Mouse (Mus musculus) neural tube, embryonic 11.5 days (tissue): ENCODE measurements at regions not wholly inside any gene's neighbourhood (a gene's known extent, or its start where the extent isn't known, plus 50 kb on each side); places are given as distances from the start of the nearest gene placed in this dataset.

Experiments used
- ATAC-seq: fragments of 200-750 bp; cut with Nextera tagmentation; 2 replicates; pipeline ENCODE4 v1.8.0; 2017; ENCODE audit warnings: moderate number of reproducible peaks, mild to moderate bottlenecking, moderate TSS enrichment, moderate library complexity; ENCODE audit not compliant: insufficient read depth, low FRiP score, low TSS enrichment
- DNase-seq: peaks from one replicate; pipeline ENCODE4 v3.0.0-alpha.2; 2015; ENCODE audit warnings: low spot score
- H3K27ac ChIP-seq: fragments of 300-500 bp; sonication (generic); 2 replicates; pipeline ENCODE4 v1.5.1; 2014; ENCODE audit warnings: low read depth, mild to moderate bottlenecking, low read length
- H3K27me3 ChIP-seq: fragments of 300-500 bp; sonication (generic); 2 replicates; pipeline ENCODE4 v1.6.1; 2014; ENCODE audit warnings: mild to moderate bottlenecking, low read length, mixed read lengths; ENCODE audit not compliant: control insufficient read depth, insufficient read depth
- H3K36me3 ChIP-seq: fragments of 300-500 bp; sonication (generic); 2 replicates; pipeline ENCODE4 v1.6.1; 2014; ENCODE audit warnings: mild to moderate bottlenecking, low read length, moderate library complexity, mixed read lengths; ENCODE audit not compliant: control insufficient read depth, insufficient read depth
- H3K4me1 ChIP-seq: fragments of 300-500 bp; sonication (generic); 2 replicates; pipeline ENCODE4 v1.6.1; 2014; ENCODE audit warnings: low read length, mixed read lengths; ENCODE audit not compliant: control insufficient read depth, insufficient read depth
- H3K4me2 ChIP-seq: fragments of 300-500 bp; sonication (generic); 2 replicates; pipeline ENCODE4 v1.6.1; 2014; ENCODE audit warnings: low read depth, mild to moderate bottlenecking, moderate library complexity
- H3K4me3 ChIP-seq: fragments of 300-500 bp; sonication (generic); 2 replicates; pipeline ENCODE4 v1.5.1; 2014; ENCODE audit warnings: low read depth, low read length
- H3K9ac ChIP-seq: fragments of 300-500 bp; sonication (generic); 2 replicates; pipeline ENCODE4 v1.6.1; 2014; ENCODE audit warnings: mild to moderate bottlenecking, low read length
- H3K9me3 ChIP-seq: fragments of 300-500 bp; sonication (generic); 2 replicates; pipeline ENCODE4 v1.6.1; 2016; ENCODE audit warnings: low read length; ENCODE audit not compliant: control insufficient read depth
- WGBS: fragments of 180-500 bp; shearing (Covaris S2); extraction: QIAGEN DNeasy Blood & Tissue Kit; methylation state at CpG from one replicate; pipeline ENCODE4 v1.1.7; 2014; 5-methylcytosine and 5-hydroxymethylcytosine counted together

DNA sequence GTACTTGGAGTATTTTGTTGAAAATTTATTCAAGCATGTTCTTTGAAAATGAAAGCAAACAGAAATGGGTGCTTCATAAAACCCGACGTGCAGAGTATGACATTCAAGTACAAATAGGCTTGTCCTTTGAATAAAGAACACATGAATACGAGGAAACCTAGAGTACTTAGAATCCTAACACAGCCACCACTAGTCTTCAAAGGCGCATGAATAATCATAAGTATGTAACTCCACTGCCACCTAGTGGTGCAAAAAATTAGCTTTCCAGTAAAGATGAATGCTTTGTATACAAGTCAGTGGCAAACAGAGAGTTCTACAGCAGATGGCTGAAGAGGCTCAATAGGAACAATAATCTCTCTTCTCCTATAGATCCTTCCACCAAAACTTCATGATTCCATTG is 1449.8 kb upstream of the Tenm3 start:
- Histone ChIP-seq H3K36me3 (no peaks in the 10 kb centered on the region), H3K9me3 (no peaks in the 10 kb centered on the region), H3K27ac (no peak overlapping the region), H3K9ac (no peak overlapping the region), H3K4me2 (no peak overlapping the region), H3K4me3 (no peak overlapping the region), H3K27me3 (no peaks in the 10 kb centered on the region), H3K4me1 (no peaks in the 10 kb centered on the region)
- 10% methylated on average over 4 of the region's 4 CpGs for WGBS
- ATAC-seq (peak; percentile 59; the same call in 1 of the 2 replicates), DNase-seq (peak; percentile 27)

DNA sequence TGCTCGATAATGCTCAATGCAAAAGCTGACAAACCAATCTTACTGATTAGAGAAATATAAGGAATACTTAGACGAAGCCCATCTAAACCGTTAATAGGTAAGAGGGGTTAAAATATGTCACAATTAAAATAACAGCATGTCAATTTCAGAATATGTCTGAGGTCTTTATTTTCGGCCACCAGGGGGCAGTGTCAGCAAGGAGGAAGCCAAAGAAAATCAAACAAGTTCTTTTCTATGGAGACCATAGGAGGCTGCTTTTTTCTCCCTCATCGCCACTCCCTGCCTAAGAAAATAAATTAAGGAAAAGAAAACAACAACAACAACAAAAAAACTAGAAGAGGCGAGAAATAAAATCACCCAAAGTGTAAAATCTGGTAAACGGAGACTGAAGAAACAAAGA is 1448.4 kb upstream of the Tenm3 start:
- H3K4me2 ChIP-seq, result no peak overlapping the region
- no peak overlapping the region for H3K4me3 ChIP-seq
- H3K9me3 ChIP-seq, result no peaks in the 10 kb centered on the region
- no peak overlapping the region for H3K9ac ChIP-seq
- DNase-seq (peak; percentile 56), ATAC-seq (no peak)
- H3K36me3 ChIP-seq, result no peaks in the 10 kb centered on the region
- no peaks in the 10 kb centered on the region for H3K4me1 ChIP-seq
- no peaks in the 10 kb centered on the region for H3K27me3 ChIP-seq
- H3K27ac ChIP-seq, result no peak overlapping the region
- WGBS, result 41% methylated on average over 7 of the region's 7 CpGs

DNA sequence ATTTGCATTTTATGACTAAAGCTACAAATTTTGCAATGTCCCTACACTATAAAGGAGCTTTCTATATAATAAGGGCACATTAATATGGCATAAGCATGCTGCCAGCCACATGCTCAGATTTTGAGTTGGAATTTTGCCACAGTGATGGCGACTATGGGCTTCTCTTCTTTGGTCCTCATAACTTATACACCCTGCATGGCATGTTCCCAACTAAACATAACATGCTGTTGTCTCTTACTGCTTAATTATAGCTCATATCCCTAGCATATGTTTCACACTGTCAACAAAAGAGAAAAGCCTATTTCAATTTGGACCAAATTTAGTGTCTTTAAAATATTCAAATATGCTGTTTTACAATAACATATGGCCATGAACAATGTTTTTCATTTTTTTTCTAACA is 1432.6 kb upstream of the Tenm3 start:
- Histone ChIP-seq H3K27me3 (no peaks in the 10 kb centered on the region), H3K4me2 (no peak overlapping the region), H3K36me3 (no peaks in the 10 kb centered on the region), H3K4me3 (no peak overlapping the region), H3K4me1 (no peaks in the 10 kb centered on the region), H3K9ac (no peak overlapping the region), H3K9me3 (no peaks in the 10 kb centered on the region), H3K27ac (no peak overlapping the region)
- WGBS, result 76% methylated on average over 1 of the region's 1 CpGs
- ATAC-seq, result no peak
- no peak for DNase-seq

DNA sequence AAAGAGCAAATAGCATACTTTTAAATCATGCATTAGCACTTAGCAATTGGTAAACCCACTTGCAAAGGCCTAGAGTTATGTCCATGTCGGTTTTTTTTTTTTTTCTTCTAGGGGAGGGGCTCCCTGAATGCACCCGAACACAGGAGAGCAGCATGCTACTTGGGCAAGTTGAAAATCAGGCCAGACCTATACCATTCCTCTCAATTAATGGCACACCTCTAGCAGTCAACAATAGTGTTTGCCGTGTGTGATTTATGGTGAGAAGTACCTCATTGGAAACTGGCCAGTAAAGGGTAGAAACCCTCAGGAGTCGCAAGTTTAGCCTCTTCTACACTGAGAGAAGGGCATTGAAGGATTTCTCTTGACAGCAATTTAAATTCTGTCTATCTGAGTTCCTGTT is 1421.0 kb upstream of the Tenm3 start:
- no peak for ATAC-seq
- H3K9ac ChIP-seq, result no peak overlapping the region
- H3K27me3 ChIP-seq, result no peaks in the 10 kb centered on the region
- DNase-seq, result no peak
- H3K9me3 ChIP-seq, result no peaks in the 10 kb centered on the region
- no peak overlapping the region for H3K4me2 ChIP-seq
- 52% methylated on average over 4 of the region's 4 CpGs for WGBS
- H3K27ac ChIP-seq, result no peak overlapping the region
- no peaks in the 10 kb centered on the region for H3K36me3 ChIP-seq
- H3K4me1 ChIP-seq, result no peaks in the 10 kb centered on the region
- no peak overlapping the region for H3K4me3 ChIP-seq
